Mouse (Mus musculus) kidney, postnatal 14 days (tissue): ENCODE results near the gene Dusp10.

ENCODE experiments used
- DNase-seq: peaks from one replicate; pipeline ENCODE4 v3.0.0; 2022; ENCODE audit warnings: mixed read lengths

Gene Dusp10

DNA sequence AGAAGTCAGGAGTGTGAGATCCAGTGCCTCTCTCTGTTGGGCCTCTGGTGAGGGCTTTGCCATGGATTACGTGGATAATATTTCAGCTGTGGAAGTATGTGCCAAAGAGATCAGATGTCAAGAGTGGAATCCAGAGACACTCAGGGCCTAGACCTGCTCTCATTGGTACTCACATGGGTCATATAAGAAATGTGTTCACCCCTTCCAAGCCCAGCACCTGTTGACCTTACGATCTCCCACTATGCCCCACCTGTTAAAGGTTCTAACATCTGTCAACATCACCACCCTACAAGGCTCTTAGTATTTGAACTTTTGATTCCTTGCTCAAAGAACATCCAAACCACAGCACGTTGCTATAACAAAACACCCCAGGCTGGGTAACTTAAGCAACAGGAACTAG, 46.7 kb downstream of the Dusp10 start:
- DNase-seq = no peak

GRCm38 (mm10) chr1:184060381-184060780, 47.3 kb downstream of the Dusp10 start:
- DNase-seq = peak; percentile 71

GRCm38 (mm10) chr1:184060828-184061734, 48.0 kb downstream of the Dusp10 start:
- no peak for DNase-seq

DNA sequence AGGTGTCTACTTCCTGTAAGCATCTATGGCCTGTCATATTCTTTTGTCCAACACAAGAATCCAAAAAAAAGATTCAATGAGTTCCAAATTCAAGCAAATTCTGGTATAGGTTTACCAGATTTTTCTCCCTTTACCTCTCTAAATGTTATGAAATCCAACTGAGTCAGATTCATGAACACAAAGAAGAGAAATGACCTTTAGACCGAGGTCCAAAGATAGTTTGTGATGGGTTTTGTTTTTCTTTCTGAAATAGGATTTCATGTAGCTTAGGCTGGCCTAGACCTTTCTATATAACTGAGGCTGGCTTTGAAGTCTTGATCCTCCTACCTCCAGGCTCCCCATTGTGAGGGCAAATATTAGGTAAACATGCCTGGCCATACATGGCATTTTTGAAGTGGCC, 48.8 kb downstream of the Dusp10 start:
- DNase-seq = no peak

- DNase-seq = no peak
These were observed 51.2 kb downstream of the Dusp10 start for GRCm38 (mm10) chr1:184064306-184064705.

GRCm38 (mm10) chr1:184065589-184066361, 52.7 kb downstream of the Dusp10 start:
- DNase-seq = no peak

DNA sequence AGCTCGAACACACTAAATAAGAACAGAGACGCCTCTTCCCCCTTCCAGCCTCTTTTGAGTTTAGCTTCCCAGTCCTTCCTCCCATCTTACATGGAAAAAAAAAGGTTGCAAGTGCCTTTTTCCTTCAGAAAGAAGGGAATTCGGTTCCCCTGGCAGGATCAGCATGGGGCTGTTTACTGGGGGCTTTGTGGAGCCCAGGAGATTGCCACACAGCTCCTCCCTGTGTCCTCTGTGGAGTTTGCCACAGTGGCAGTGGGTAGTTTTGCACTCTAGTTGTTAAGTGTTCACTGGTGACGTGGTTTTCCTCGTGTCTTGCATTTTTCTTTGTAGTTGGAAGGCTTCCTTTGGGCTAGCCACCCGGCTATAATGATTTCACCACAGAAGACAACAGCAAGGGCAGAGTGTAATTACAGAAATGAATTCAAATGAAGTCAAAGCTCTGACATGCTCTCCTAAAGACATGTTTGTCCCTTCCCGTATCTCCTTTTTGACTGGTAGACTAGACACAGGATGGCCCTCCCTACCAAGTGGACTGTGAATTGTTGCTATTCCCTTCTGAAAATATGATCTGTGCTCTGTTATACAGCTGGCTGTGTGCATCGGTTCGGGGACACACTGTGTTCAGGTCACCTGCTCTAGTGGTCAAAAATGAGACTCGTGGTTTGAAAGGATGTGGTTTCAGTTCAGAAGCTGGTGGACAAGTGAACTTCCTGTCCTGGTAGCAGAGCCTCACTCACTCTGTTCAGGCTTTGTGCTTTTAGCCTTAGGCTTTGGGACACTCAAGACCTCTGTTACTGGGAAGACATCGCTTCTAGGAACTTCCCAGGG, 53.6 kb downstream of the Dusp10 start:
- no peak for DNase-seq

DNA sequence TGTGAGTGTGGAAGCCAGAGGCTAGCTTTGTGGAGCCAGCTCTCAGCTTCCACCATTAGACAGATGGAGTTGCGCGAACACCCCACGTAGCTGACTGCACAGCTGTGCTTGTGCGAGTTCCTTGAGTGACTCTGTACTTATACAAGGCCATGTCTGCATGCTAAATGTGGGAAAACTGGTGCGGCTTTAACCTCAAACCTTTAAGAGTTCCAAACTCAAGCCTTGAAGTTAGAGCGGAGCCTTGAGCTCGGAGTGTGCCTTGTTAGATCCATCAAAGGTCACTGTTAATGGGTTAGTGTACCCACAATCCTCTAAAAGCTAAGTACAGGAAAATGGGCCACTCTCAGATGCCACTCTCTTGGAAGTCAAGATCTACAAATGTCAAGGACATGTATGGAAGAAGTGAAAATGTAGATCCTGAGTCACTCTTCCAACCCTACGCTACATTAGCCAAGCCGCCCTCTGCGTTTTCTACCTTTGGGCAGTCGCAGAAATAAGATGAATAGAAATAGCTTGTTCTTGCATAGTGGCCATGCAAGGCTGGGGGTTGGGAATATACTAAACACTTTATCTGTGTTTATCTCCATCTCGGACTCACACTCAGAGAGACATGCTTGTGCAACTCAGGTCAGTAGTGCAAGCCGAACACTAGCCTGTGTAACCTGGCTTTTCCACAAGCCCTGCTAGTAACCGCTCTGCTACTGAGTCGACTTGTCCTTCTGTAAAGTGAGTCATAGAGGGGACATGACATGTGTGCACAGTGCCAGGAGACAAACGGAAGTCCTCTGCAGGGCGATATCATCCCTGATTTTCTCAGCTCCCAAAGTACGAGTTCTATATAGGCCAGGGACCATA, 54.8 kb downstream of the Dusp10 start:
- DNase-seq = no peak

- DNase-seq = no peak
These were observed 55.9 kb downstream of the Dusp10 start for GRCm38 (mm10) chr1:184068971-184069370.

DNA sequence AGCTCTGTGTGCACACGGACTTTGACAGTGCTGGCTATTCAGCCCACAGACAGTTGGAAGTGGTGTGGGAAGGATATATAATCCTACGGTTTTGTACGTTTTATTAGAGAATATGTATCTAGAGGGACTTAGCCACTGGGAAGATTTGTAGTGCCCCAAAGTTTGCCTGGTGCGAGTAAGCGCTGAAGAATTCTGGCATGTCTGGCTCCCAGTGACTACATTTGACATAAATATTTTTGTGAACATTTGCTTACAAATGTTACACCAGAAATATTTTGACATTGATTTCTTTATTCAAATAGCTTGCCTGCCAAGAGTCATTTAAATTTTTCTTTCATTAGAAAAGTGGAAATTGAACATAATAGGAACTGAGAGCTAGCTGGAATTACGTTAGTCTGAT, 63.0 kb downstream of the Dusp10 start:
- DNase-seq = no peak

GRCm38 (mm10) chr1:184076756-184077155, 63.7 kb downstream of the Dusp10 start:
- peak; percentile 14 for DNase-seq

DNA sequence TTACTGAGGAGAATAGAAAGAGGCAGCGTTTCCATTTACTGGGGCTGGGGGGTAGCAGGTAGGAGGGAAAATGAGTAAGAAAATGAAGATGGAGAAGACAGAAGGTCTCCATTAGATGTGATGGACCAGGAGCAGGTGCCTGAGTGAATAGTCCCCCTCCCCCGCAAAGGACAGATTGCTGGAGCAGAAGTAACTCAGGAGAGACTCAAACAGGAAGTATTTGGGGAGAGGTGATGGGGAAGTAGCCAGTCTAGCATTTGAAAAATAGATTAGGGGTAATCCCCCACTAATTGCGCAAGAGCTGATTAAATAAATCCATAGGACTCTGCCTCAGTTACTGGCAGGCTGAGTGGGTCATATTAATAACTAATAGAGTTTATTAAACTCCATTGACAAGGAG, 66.2 kb downstream of the Dusp10 start:
- DNase-seq = no peak

- no peak for DNase-seq
These were observed 69.6 kb downstream of the Dusp10 start for GRCm38 (mm10) chr1:184082661-184083060.

DNA sequence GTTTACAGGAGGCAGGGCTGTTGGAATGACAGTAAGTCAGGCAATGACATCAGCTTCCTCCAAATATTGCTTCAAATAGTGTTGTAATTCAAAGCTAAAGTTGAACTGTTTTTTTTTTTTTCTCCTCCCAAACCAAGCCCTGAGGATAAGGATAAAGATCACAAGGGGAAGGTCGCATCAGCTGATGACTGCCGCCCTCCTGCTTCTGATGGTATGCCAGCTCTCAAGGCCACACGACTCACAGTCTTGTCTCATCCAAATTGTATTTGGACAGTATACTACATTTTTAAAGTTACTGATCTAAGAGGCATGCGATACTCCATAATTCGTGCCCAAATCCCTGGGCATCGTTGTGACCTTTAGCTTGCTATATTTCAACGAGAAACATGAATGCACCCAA, 70.1 kb downstream of the Dusp10 start:
- no peak for DNase-seq

DNA sequence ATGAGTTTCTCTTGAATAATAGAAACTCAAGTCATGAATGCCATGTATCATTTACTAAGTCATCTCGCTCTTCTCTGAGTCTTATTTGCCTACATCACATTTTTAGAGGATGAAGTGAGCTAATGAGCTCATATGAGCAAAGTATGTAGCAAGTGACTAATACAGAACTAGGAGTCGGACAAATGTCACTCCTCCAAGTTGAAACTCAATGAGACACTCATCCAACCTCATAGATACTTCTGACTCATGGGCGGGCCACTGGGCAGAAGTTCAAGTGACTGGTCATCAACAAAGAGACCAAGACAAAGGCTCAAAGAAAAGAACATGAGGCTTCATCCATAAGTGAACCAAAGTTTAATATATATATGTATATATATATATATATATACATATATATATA, 71.9 kb downstream of the Dusp10 start:
- DNase-seq = no peak

GRCm38 (mm10) chr1:184090515-184090914, 77.4 kb downstream of the Dusp10 start:
- no peak for DNase-seq

DNA sequence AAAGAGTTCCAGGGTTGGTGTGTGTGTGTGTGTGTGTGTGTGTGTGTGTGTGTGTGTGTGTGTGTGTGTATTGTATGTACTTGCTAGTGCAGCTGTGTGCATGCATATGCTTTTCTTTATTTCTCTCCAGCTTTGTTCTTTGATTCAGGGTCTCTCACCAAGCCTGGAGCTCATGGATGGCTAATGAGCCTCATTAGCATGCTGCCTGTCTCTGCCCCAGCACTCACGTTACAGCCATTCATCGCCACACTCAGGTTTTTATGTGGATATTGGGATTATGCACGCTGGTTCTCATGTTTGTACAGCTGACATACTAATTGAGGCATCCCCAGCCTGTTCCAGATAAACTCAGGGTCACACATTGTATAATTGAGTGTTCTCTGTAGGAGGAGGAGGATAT, 81.8 kb downstream of the Dusp10 start:
- no peak for DNase-seq

GRCm38 (mm10) chr1:184100414-184100813, 87.3 kb downstream of the Dusp10 start:
- DNase-seq = no peak

- DNase-seq = no peak
These were observed 88.0 kb downstream of the Dusp10 start for GRCm38 (mm10) chr1:184100927-184101749.

DNA sequence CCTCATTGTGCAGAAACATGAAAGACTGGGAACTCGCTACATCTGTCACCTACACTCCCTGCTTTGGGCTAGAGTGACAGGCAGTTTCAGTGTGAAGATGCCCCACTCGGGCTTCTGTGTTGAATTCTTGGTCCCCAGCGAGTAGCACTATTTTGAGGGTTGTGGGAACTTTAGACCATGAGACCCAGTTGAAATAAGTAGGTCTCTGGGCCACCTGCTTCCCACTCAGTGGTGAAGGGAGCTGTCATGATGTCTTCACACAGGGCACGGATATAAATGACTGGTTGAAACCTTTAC, 88.6 kb downstream of the Dusp10 start:
- DNase-seq = no peak

GRCm38 (mm10) chr1:184106832-184107231, 93.7 kb downstream of the Dusp10 start:
- DNase-seq = no peak
